Mouse (Mus musculus): ENCODE measurements around the gene Gm28710.

Gm28710 gene

GRCm38 (mm10) chr5:16791243-16791860 is at the start of gene Gm28710:
Gm28710 (plus strand) TSS chr5:16791810.
- DNase-seq (ENCODE audit: low spot score) = no peak

GRCm38 (mm10) chr5:16777176-16777575 is 14.4 kb upstream of the Gm28710 start:
- no peak for DNase-seq (ENCODE audit: low spot score)

GRCm38 (mm10) chr5:16778610-16779172 is 12.9 kb upstream of the Gm28710 start:
- DNase-seq (ENCODE audit: low spot score) = no peak

- DNase-seq (ENCODE audit: low spot score) = no peak
These were observed 6.0 kb upstream of the Gm28710 start for GRCm38 (mm10) chr5:16785627-16786026.

- no peak for DNase-seq (ENCODE audit: low spot score)
These were observed 3.4 kb downstream of the Gm28710 start for GRCm38 (mm10) chr5:16794972-16795371.

GRCm38 (mm10) chr5:16802726-16803125 is 11.1 kb downstream of the Gm28710 start:
- no peak for DNase-seq (ENCODE audit: low spot score)

- DNase-seq (ENCODE audit: low spot score) = no peak
These were observed 47.4 kb downstream of the Gm28710 start for GRCm38 (mm10) chr5:16838991-16839390.

- no peak for DNase-seq (ENCODE audit: low spot score)
These were observed 77.8 kb downstream of the Gm28710 start for GRCm38 (mm10) chr5:16869309-16869915.

GRCm38 (mm10) chr5:16894161-16894560 is 102.6 kb downstream of the Gm28710 start:
- DNase-seq (ENCODE audit: low spot score) = no peak

GRCm38 (mm10) chr5:16919791-16920190 is 128.2 kb downstream of the Gm28710 start:
- no peak for DNase-seq (ENCODE audit: low spot score)

GRCm38 (mm10) chr5:16922473-16922872 is 130.9 kb downstream of the Gm28710 start:
- no peak for DNase-seq (ENCODE audit: low spot score)
